Mouse (Mus musculus) midbrain, embryonic 13.5 days (tissue): ENCODE measurements at regions not wholly inside any gene's neighbourhood (a gene's known extent, or its start where the extent isn't known, plus 50 kb on each side); places are given as distances from the start of the nearest gene placed in this dataset.

Experiments used
- ATAC-seq: fragments of 200-750 bp; cut with Nextera tagmentation; 2 replicates; pipeline ENCODE4 v1.8.0; 2017; ENCODE audit warnings: mild to moderate bottlenecking, moderate TSS enrichment, moderate library complexity
- H3K27ac ChIP-seq: fragments of 300-500 bp; sonication (generic); 2 replicates; pipeline ENCODE4 v1.5.1; 2015; ENCODE audit warnings: inconsistent platforms, mild to moderate bottlenecking, moderate library complexity
- H3K27me3 ChIP-seq: fragments of 300-500 bp; sonication (generic); 2 replicates; pipeline ENCODE4 v1.6.1; 2015; ENCODE audit warnings: mild to moderate bottlenecking, inconsistent platforms
- H3K36me3 ChIP-seq: fragments of 300-500 bp; sonication (generic); 2 replicates; pipeline ENCODE4 v1.6.1; 2015; ENCODE audit warnings: mild to moderate bottlenecking, inconsistent platforms
- H3K4me1 ChIP-seq: fragments of 300-500 bp; sonication (generic); replicated peaks from 2 replicates; pipeline ENCODE4 v1.6.1; 2015; ENCODE audit warnings: inconsistent platforms
- H3K4me2 ChIP-seq: fragments of 300-500 bp; sonication (generic); replicated peaks from 2 replicates; pipeline ENCODE4 v1.6.1; 2015; ENCODE audit warnings: moderate library complexity, mild to moderate bottlenecking, inconsistent platforms
- H3K4me3 ChIP-seq: fragments of 300-500 bp; sonication (generic); replicated peaks from 2 replicates; pipeline ENCODE4 v1.5.1; 2015; ENCODE audit warnings: mild to moderate bottlenecking, inconsistent platforms
- H3K9ac ChIP-seq: fragments of 300-500 bp; sonication (generic); replicated peaks from 2 replicates; pipeline ENCODE4 v1.6.1; 2015; ENCODE audit warnings: mild to moderate bottlenecking, inconsistent platforms
- H3K9me3 ChIP-seq: fragments of 300-500 bp; sonication (generic); 2 replicates; pipeline ENCODE4 v1.6.1; 2016; ENCODE audit warnings: mild to moderate bottlenecking, inconsistent platforms
- WGBS: fragments of 180-500 bp; shearing (Covaris S2); methylation state at CpG from one replicate; pipeline ENCODE4 v1.1.7; 2015; 5-methylcytosine and 5-hydroxymethylcytosine counted together

- Histone ChIP-seq H3K4me1 (0 out of 2 replicates have a peak, but pooled peaks cover 6% of the 10 kb centered on the region), H3K4me2 (no peak overlapping the region), H3K27ac (no peak overlapping the region), H3K27me3 (peaks cover 2% of the 10 kb centered on the region; the same call in 1 of the 2 replicates), H3K4me3 (no peak overlapping the region), H3K9me3 (no peaks in the 10 kb centered on the region), H3K36me3 (no peaks in the 10 kb centered on the region), H3K9ac (no peak overlapping the region)
- ATAC-seq = no peak
- 90% methylated on average over 6 of the region's 6 CpGs for WGBS
These were observed 61.5 kb downstream of the Ccna1 start for GRCm38 (mm10) chr3:54993761-54994160.

GRCm38 (mm10) chr3:54990073-54990472, 65.2 kb downstream of the Ccna1 start:
- H3K36me3 ChIP-seq = no peaks in the 10 kb centered on the region
- no peaks in the 10 kb centered on the region for H3K9me3 ChIP-seq
- H3K27ac ChIP-seq = no peak overlapping the region
- ATAC-seq = no peak
- H3K9ac ChIP-seq = no peak overlapping the region
- H3K4me1 ChIP-seq = peaks cover 10% of the 10 kb centered on the region; the same call in 1 of the 2 replicates
- no peaks in the 10 kb centered on the region; the same call in 1 of the 2 replicates for H3K27me3 ChIP-seq
- WGBS = 19% methylated on average over 5 of the region's 5 CpGs
- H3K4me2 ChIP-seq = no peak overlapping the region
- H3K4me3 ChIP-seq = no peak overlapping the region

GRCm38 (mm10) chr3:54989358-54989757, 65.9 kb downstream of the Ccna1 start:
- no peaks in the 10 kb centered on the region; the same call in 1 of the 2 replicates for H3K27me3 ChIP-seq
- no peak overlapping the region for H3K9ac ChIP-seq
- no peak for ATAC-seq
- H3K36me3 ChIP-seq = no peaks in the 10 kb centered on the region
- H3K4me1 ChIP-seq = peaks cover 10% of the 10 kb centered on the region; the same call in 1 of the 2 replicates
- no peak overlapping the region for H3K4me2 ChIP-seq
- H3K4me3 ChIP-seq = no peak overlapping the region
- no peaks in the 10 kb centered on the region for H3K9me3 ChIP-seq
- H3K27ac ChIP-seq = no peak overlapping the region
- 73% methylated on average over 8 of the region's 8 CpGs for WGBS

GRCm38 (mm10) chr3:54981488-54981887, 65.8 kb upstream of the Sertm1 start:
- Histone ChIP-seq H3K4me1 (no peaks in the 10 kb centered on the region), H3K9me3 (no peaks in the 10 kb centered on the region), H3K27me3 (no peaks in the 10 kb centered on the region), H3K36me3 (no peaks in the 10 kb centered on the region), H3K9ac (no peak overlapping the region), H3K4me2 (no peak overlapping the region), H3K4me3 (no peak overlapping the region), H3K27ac (no peak overlapping the region)
- ATAC-seq = no peak
- WGBS = 36% methylated on average over 2 of the region's 2 CpGs

GRCm38 (mm10) chr3:54980312-54980711, 64.6 kb upstream of the Sertm1 start:
- Histone ChIP-seq H3K27ac (no peak overlapping the region), H3K9ac (no peak overlapping the region), H3K4me2 (no peak overlapping the region), H3K4me3 (no peak overlapping the region), H3K4me1 (no peaks in the 10 kb centered on the region), H3K27me3 (no peaks in the 10 kb centered on the region), H3K36me3 (no peaks in the 10 kb centered on the region), H3K9me3 (no peaks in the 10 kb centered on the region)
- no peak for ATAC-seq
- 60% methylated on average over 2 of the region's 2 CpGs for WGBS

GRCm38 (mm10) chr3:54965512-54965911, 49.8 kb upstream of the Sertm1 start:
- no peaks in the 10 kb centered on the region for H3K9me3 ChIP-seq
- H3K4me2 ChIP-seq = no peak overlapping the region
- H3K4me3 ChIP-seq = no peak overlapping the region
- H3K9ac ChIP-seq = no peak overlapping the region
- 0 out of 2 replicates have a peak, but pooled peaks have one; percentile 30 for ATAC-seq
- H3K27me3 ChIP-seq = no peaks in the 10 kb centered on the region
- peaks cover 15% of the 10 kb centered on the region for H3K4me1 ChIP-seq
- WGBS = 29% methylated on average over 6 of the region's 6 CpGs
- no peaks in the 10 kb centered on the region for H3K36me3 ChIP-seq
- 0 out of 2 replicates have a peak overlapping the region, but pooled peaks have one; percentile 25 for H3K27ac ChIP-seq
